Mouse (Mus musculus) lung, embryonic 14.5 days (tissue): ENCODE measurements around the gene Sbk3. TPM values are rescaled to one million over a fixed set of nuclear protein-coding genes. Genes with fewer than 3 reads are reported as not detected.

Experiments
- ATAC-seq: fragments of 200-750 bp; cut with Nextera tagmentation; 2 replicates; pipeline ENCODE4 v1.8.0; 2017; ENCODE audit warnings: mild to moderate bottlenecking, moderate TSS enrichment, moderate library complexity; ENCODE audit not compliant: insufficient read depth
- DNase-seq: peaks from one replicate; pipeline ENCODE4 v3.0.0-alpha.2; 2015
- H3K27ac ChIP-seq: fragments of 300-500 bp; sonication (generic); 2 replicates; pipeline ENCODE4 v1.5.1; 2014; ENCODE audit warnings: low read depth, mild to moderate bottlenecking, moderate library complexity
- H3K27me3 ChIP-seq: fragments of 300-500 bp; sonication (generic); 2 replicates; pipeline ENCODE4 v1.6.1; 2014; ENCODE audit warnings: low read length, control low read depth; ENCODE audit not compliant: insufficient read depth
- H3K36me3 ChIP-seq: fragments of 300-500 bp; sonication (generic); 2 replicates; pipeline ENCODE4 v1.6.1; 2014; ENCODE audit warnings: control low read depth; ENCODE audit not compliant: insufficient read depth
- H3K4me1 ChIP-seq: fragments of 300-500 bp; sonication (generic); 2 replicates; pipeline ENCODE4 v1.6.1; 2014; ENCODE audit warnings: antibody characterized with exemption, control low read depth; ENCODE audit not compliant: insufficient read depth
- H3K4me2 ChIP-seq: fragments of 300-500 bp; sonication (generic); 2 replicates; pipeline ENCODE4 v1.6.1; 2014; ENCODE audit warnings: mild to moderate bottlenecking
- H3K4me3 ChIP-seq: fragments of 300-500 bp; sonication (generic); 2 replicates; pipeline ENCODE4 v1.5.1; 2014; ENCODE audit warnings: low read depth, low read length
- H3K9ac ChIP-seq: fragments of 300-500 bp; sonication (generic); 2 replicates; pipeline ENCODE4 v1.6.1; 2014
- H3K9me3 ChIP-seq: fragments of 300-500 bp; sonication (generic); 2 replicates; pipeline ENCODE4 v1.6.1; 2016; ENCODE audit warnings: low read depth, low read length, control low read depth
- CTCF ChIP-seq: IDR thresholded peaks from 2 replicates; pipeline ENCODE4 v1.5.1; 2016; ENCODE audit warnings: antibody characterized with exemption, low read depth
- WGBS: fragments of 180-500 bp; shearing (Covaris S2); extraction: QIAGEN DNeasy Blood & Tissue Kit; methylation state at CpG from one replicate; pipeline ENCODE4 v1.1.7; 2014; 5-methylcytosine and 5-hydroxymethylcytosine counted together
- polyA plus RNA-seq: library from polyadenylated mRNA; unstranded; fragments of >200 nt; fragmentation: Nextera tagmentation; extraction: Ambion mirVana; gene quantifications from 2 replicates; pipeline ENCODE4 v1.2.1, GENCODE M21; 2014

Gene Sbk3
- polyA plus RNA-seq, 1 experiment from 2014 or later = 0.76 TPM

- peak; percentile 96 for TF ChIP-seq CTCF
Measured at GRCm38 (mm10) chr7:4943223-4943815, 27.6 kb downstream of the Sbk3 start.

GRCm38 (mm10) chr7:4942673-4943072, 28.3 kb downstream of the Sbk3 start:
- H3K4me2 ChIP-seq = no peak overlapping the region

More at GRCm38 (mm10) chr7:4943223-4943815, 27.6 kb downstream of the Sbk3 start:
- WGBS = 18% methylated on average over 15 of the region's 15 CpGs
- Histone ChIP-seq H3K4me1 (no peaks in the 10 kb centered on the region), H3K27ac (no peak overlapping the region), H3K4me2 (peak overlapping the region; percentile 55), H3K9ac (no peak overlapping the region), H3K9me3 (no peaks in the 10 kb centered on the region), H3K4me3 (peak overlapping the region; percentile 26; the same call in 1 of the 2 replicates), H3K36me3 (no peaks in the 10 kb centered on the region), H3K27me3 (no peaks in the 10 kb centered on the region)
- DNase-seq (peak; percentile 97), ATAC-seq (peak; percentile 80)

GRCm38 (mm10) chr7:4940068-4940479, 30.9 kb downstream of the Sbk3 start:
- no peaks in the 10 kb centered on the region for H3K36me3 ChIP-seq
- no peak overlapping the region for H3K27ac ChIP-seq
- ATAC-seq (peak; percentile 41; the same call in 1 of the 2 replicates), DNase-seq (peak; percentile 90)
- H3K4me1 ChIP-seq = no peaks in the 10 kb centered on the region
- no peak overlapping the region for H3K9ac ChIP-seq
- WGBS = 14% methylated on average over 9 of the region's 9 CpGs
- no peaks in the 10 kb centered on the region for H3K27me3 ChIP-seq
- TF ChIP-seq CTCF = peak; percentile 88
- no peak overlapping the region for H3K4me3 ChIP-seq
- H3K4me2 ChIP-seq = no peak overlapping the region
- H3K9me3 ChIP-seq = no peaks in the 10 kb centered on the region

More at GRCm38 (mm10) chr7:4942673-4943072, 28.3 kb downstream of the Sbk3 start:
- no peak overlapping the region for H3K4me3 ChIP-seq
- no peak overlapping the region for H3K9ac ChIP-seq
- WGBS = 41% methylated on average over 5 of the region's 5 CpGs
- DNase-seq = no peak
- TF ChIP-seq CTCF = no peak
- no peaks in the 10 kb centered on the region for H3K27me3 ChIP-seq
- H3K36me3 ChIP-seq = no peaks in the 10 kb centered on the region
- H3K27ac ChIP-seq = no peak overlapping the region
- H3K9me3 ChIP-seq = no peaks in the 10 kb centered on the region
- H3K4me1 ChIP-seq = no peaks in the 10 kb centered on the region
- no peak for ATAC-seq

- Histone ChIP-seq H3K9me3 (no peaks in the 10 kb centered on the region), H3K4me2 (no peak overlapping the region), H3K36me3 (no peaks in the 10 kb centered on the region), H3K4me3 (no peak overlapping the region), H3K27me3 (no peaks in the 10 kb centered on the region), H3K4me1 (no peaks in the 10 kb centered on the region), H3K27ac (no peak overlapping the region), H3K9ac (no peak overlapping the region)
- peak; percentile 85 for DNase-seq
- ATAC-seq = no peak
- peak; percentile 90 for TF ChIP-seq CTCF
- WGBS = 27% methylated on average over 2 of the region's 2 CpGs
Measured at GRCm38 (mm10) chr7:4938456-4938855, 32.5 kb downstream of the Sbk3 start.

- 65% methylated on average over 9 of the region's 11 CpGs for WGBS
- TF ChIP-seq CTCF = no peak
Measured at GRCm38 (mm10) chr7:4937392-4937791, 33.6 kb downstream of the Sbk3 start.

GRCm38 (mm10) chr7:4936832-4937231, 34.1 kb downstream of the Sbk3 start:
- no peak for TF ChIP-seq CTCF
- H3K9me3 ChIP-seq = no peaks in the 10 kb centered on the region
- DNase-seq (no peak), ATAC-seq (no peak)
- H3K36me3 ChIP-seq = no peaks in the 10 kb centered on the region
- 70% methylated on average over 10 of the region's 10 CpGs for WGBS
- no peak overlapping the region for H3K27ac ChIP-seq
- H3K9ac ChIP-seq = no peak overlapping the region
- H3K4me2 ChIP-seq = no peak overlapping the region
- no peak overlapping the region for H3K4me3 ChIP-seq
- no peaks in the 10 kb centered on the region for H3K4me1 ChIP-seq
- H3K27me3 ChIP-seq = no peaks in the 10 kb centered on the region

More at GRCm38 (mm10) chr7:4937392-4937791, 33.6 kb downstream of the Sbk3 start:
- Histone ChIP-seq H3K4me3 (no peak overlapping the region), H3K27me3 (no peaks in the 10 kb centered on the region), H3K9me3 (no peaks in the 10 kb centered on the region), H3K27ac (no peak overlapping the region), H3K36me3 (no peaks in the 10 kb centered on the region), H3K4me1 (no peaks in the 10 kb centered on the region), H3K4me2 (no peak overlapping the region), H3K9ac (no peak overlapping the region)
- DNase-seq (no peak), ATAC-seq (no peak)

- H3K4me3 ChIP-seq = no peak overlapping the region
- no peak overlapping the region for H3K9ac ChIP-seq
- ATAC-seq (no peak), DNase-seq (no peak)
- H3K36me3 ChIP-seq = no peaks in the 10 kb centered on the region
- TF ChIP-seq CTCF = peak; percentile 33; the same call in 1 of the 2 replicates
- no peaks in the 10 kb centered on the region for H3K9me3 ChIP-seq
- no peak overlapping the region for H3K27ac ChIP-seq
- H3K4me1 ChIP-seq = no peaks in the 10 kb centered on the region
- no peaks in the 10 kb centered on the region for H3K27me3 ChIP-seq
- WGBS = 76% methylated on average over 4 of the region's 4 CpGs
- no peak overlapping the region for H3K4me2 ChIP-seq
Measured at GRCm38 (mm10) chr7:4934160-4934914, 36.6 kb downstream of the Sbk3 start.
